Mouse (Mus musculus) limb, embryonic 11.5 days (tissue): ENCODE measurements around the gene Dagla. TPM values are rescaled to one million over a fixed set of nuclear protein-coding genes. Genes with fewer than 3 reads are reported as not detected.

Experiments used
- ATAC-seq: fragments of 200-750 bp; cut with Nextera tagmentation; 2 replicates; pipeline ENCODE4 v1.8.0; 2017; ENCODE audit warnings: low read depth; ENCODE audit not compliant: insufficient number of reproducible peaks, low FRiP score, low TSS enrichment
- DNase-seq: peaks from one replicate; pipeline ENCODE4 v3.0.0-alpha.2; 2015; ENCODE audit warnings: low spot score
- H3K27ac ChIP-seq: fragments of 300-500 bp; sonication (generic); replicated peaks from 2 replicates; pipeline ENCODE4 v1.5.1; 2014; ENCODE audit warnings: low read depth, mild to moderate bottlenecking, low read length
- H3K27me3 ChIP-seq: fragments of 300-500 bp; sonication (generic); 2 replicates; pipeline ENCODE4 v1.6.1; 2014; ENCODE audit warnings: mild to moderate bottlenecking, low read length, mixed read lengths; ENCODE audit not compliant: control insufficient read depth, insufficient read depth
- H3K36me3 ChIP-seq: fragments of 300-500 bp; sonication (generic); 2 replicates; pipeline ENCODE4 v1.6.1; 2014; ENCODE audit warnings: mild to moderate bottlenecking, low read length, moderate library complexity, mixed read lengths; ENCODE audit not compliant: control insufficient read depth, insufficient read depth
- H3K4me1 ChIP-seq: fragments of 300-500 bp; sonication (generic); 2 replicates; pipeline ENCODE4 v1.6.1; 2014; ENCODE audit warnings: low read length, mixed read lengths; ENCODE audit not compliant: control insufficient read depth, insufficient read depth
- H3K4me2 ChIP-seq: fragments of 300-500 bp; sonication (generic); 2 replicates; pipeline ENCODE4 v1.6.1; 2014; ENCODE audit warnings: low read depth, mild to moderate bottlenecking, moderate library complexity; ENCODE audit not compliant: severe bottlenecking
- H3K4me3 ChIP-seq: fragments of 300-500 bp; sonication (generic); 2 replicates; pipeline ENCODE4 v1.5.1; 2014; ENCODE audit warnings: low read depth, low read length
- H3K9ac ChIP-seq: fragments of 300-500 bp; sonication (generic); 2 replicates; pipeline ENCODE4 v1.6.1; 2014; ENCODE audit warnings: mild to moderate bottlenecking, low read length
- H3K9me3 ChIP-seq: fragments of 300-500 bp; sonication (generic); 2 replicates; pipeline ENCODE4 v1.6.1; 2016; ENCODE audit warnings: low read length; ENCODE audit not compliant: control insufficient read depth
- WGBS: fragments of 180-500 bp; shearing (Covaris S2); extraction: QIAGEN DNeasy Blood & Tissue Kit; methylation state at CpG from one replicate; pipeline ENCODE4 v1.1.7; 2014; 5-methylcytosine and 5-hydroxymethylcytosine counted together
- polyA plus RNA-seq: library from polyadenylated mRNA; unstranded; fragments of >200 nt; fragmentation: Nextera tagmentation; extraction: Ambion mirVana; gene quantifications from 2 replicates; pipeline ENCODE4 v1.2.1, GENCODE M21; 2014

Gene Dagla
- polyA plus RNA-seq, 1 experiment from 2014 or later: 1.3 TPM

DNA sequence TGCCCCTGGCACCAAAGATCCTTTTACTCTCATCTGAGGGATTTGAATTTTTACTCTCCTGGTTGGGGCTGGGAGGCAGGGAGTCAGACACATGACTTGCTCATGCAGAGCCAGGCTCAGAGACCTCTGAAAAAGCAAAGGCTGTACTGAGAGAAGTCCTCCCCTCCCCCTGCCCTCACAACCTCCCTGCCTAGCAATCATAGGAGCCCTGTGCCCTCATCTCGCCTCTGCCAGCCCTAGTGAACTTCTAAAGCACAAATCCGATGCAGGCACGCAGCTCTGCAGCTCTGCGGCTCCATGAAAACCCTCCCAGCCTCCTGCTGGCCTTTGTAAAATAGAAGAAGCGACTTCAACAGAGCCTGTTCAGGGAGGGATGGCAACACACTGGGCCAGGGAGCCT lies 34.6 kb upstream of the Dagla start:
- 22% methylated on average over 5 of the region's 5 CpGs for WGBS
- Histone ChIP-seq H3K27me3 (0 out of 2 replicates have a peak, but pooled peaks cover 3% of the 10 kb centered on the region), H3K4me3 (no peak overlapping the region), H3K4me2 (no peak overlapping the region), H3K9ac (no peak overlapping the region), H3K36me3 (no peaks in the 10 kb centered on the region), H3K27ac (no peak overlapping the region), H3K4me1 (peaks cover 9% of the 10 kb centered on the region), H3K9me3 (no peaks in the 10 kb centered on the region)
- DNase-seq (no peak), ATAC-seq (no peak)

DNA sequence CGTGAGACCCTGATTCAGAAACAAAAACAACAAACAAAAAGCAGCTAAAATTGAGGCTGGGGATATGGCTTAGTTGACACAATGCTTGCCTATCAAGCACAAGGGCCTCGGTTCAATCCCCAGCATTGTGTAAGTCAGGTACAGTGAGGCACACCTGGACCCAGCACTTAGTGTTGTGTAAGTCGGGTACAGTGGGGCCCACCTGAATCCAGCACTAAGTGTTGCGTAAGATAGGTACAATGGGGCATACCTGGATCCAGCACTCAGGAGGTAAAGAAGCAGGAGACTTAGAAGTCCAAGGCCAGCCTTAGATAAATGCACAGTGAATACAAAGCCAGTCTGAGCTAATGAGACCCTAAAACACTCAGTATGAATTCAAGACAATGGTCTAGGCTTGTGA lies 34.0 kb upstream of the Dagla start:
- DNase-seq (no peak), ATAC-seq (no peak)
- H3K4me1 ChIP-seq: peaks cover 9% of the 10 kb centered on the region
- no peak overlapping the region for H3K27ac ChIP-seq
- no peak overlapping the region for H3K4me3 ChIP-seq
- no peaks in the 10 kb centered on the region for H3K36me3 ChIP-seq
- H3K4me2 ChIP-seq: no peak overlapping the region
- H3K9me3 ChIP-seq: no peaks in the 10 kb centered on the region
- 82% methylated on average over 4 of the region's 4 CpGs for WGBS
- 0 out of 2 replicates have a peak, but pooled peaks cover 3% of the 10 kb centered on the region for H3K27me3 ChIP-seq
- no peak overlapping the region for H3K9ac ChIP-seq

DNA sequence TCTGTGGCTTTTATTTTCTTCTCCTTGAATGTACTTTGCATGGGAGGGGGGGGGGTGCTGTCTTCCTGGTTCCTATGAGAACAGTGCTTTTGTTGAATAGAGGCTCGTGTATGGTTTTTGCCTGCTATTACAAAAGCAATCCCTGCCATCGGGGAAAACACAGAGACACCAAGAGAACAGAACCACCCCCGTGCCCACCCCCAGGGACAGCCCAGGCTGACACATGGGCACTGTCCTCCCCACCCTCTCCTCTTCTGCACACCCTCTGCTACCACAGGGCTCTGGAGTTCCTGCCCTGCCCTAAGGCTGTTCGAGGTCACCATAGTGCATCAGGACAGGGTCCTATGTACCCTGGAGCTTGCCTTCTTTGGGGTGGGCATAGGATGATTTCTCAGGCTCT lies 29.8 kb upstream of the Dagla start:
- no peak overlapping the region for H3K27ac ChIP-seq
- H3K9ac ChIP-seq: no peak overlapping the region
- H3K9me3 ChIP-seq: no peaks in the 10 kb centered on the region
- H3K36me3 ChIP-seq: no peaks in the 10 kb centered on the region
- no peak for ATAC-seq
- WGBS: 84% methylated on average over 4 of the region's 4 CpGs
- H3K4me3 ChIP-seq: no peak overlapping the region
- H3K4me1 ChIP-seq: peaks cover 4% of the 10 kb centered on the region; the same call in 1 of the 2 replicates
- no peak overlapping the region for H3K4me2 ChIP-seq
- 0 out of 2 replicates have a peak, but pooled peaks cover 3% of the 10 kb centered on the region for H3K27me3 ChIP-seq
- no peak for DNase-seq

DNA sequence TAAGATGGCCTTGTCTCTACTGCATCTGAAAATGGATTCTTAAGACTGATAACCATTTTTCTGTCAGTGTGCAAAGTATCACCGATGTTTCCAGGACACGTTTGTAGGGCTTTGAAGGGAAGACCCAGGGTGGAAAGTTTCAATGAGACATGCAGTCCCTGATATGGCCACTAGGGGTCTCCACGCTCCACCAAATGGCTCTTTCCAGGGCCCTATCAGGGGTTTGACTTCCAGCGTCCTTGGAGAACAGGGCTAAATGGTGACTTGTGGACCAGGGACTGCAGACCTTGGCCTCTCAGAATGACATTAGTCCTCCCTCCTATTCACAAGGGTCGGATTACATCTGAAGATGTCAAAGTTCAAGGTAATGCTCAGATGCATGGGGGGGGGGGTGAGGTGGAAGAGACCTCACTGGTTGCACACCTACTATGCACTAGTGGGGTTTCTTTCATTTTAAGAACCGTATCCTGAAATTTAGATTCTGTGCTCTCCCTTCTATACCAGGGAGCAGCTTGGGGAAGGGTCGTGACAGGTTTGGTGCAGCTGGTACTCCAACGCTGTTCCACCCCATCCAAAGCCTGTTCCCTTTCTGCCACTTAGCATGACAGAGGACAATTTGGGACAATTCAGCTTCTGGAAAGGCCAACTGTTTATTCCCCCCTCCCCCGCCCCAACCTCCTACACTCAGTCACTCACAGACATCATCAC lies 29.0 kb upstream of the Dagla start:
- 0 out of 2 replicates have a peak, but pooled peaks have one; percentile 72 for ATAC-seq
- 0 out of 2 replicates have a peak, but pooled peaks cover 3% of the 10 kb centered on the region for H3K27me3 ChIP-seq

DNA sequence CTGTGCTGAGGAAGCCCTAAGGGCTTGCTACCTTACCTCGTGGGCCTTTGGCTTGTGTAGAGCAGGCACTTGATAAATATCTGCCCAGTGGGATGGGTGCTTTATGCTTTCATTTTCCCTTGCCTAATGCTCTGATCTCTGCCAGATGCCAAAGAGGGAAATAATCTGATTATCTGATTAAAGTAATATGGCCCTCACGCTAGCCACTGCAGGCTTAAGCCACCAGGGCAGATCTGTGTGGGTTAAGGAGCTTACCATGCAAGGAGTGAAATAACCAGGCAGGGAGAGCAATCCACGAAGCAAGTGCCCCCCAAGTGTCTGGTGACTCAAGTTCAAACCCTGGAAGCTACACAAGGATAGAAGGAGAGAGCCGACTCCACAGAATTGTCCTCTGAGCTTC lies 27.0 kb upstream of the Dagla start:
- DNase-seq: no peak
- Histone ChIP-seq H3K4me3 (no peak overlapping the region), H3K9me3 (no peaks in the 10 kb centered on the region), H3K27ac (no peak overlapping the region), H3K4me2 (no peak overlapping the region), H3K9ac (no peak overlapping the region), H3K36me3 (no peaks in the 10 kb centered on the region), H3K4me1 (peaks cover 3% of the 10 kb centered on the region; the same call in 1 of the 2 replicates), H3K27me3 (0 out of 2 replicates have a peak, but pooled peaks cover 2% of the 10 kb centered on the region)
- no peak for ATAC-seq
- 72% methylated on average over 4 of the region's 4 CpGs for WGBS

More for the DNA sequence above, 29.0 kb upstream of the Dagla start:
- Histone ChIP-seq H3K4me1 (peaks cover 4% of the 10 kb centered on the region; the same call in 1 of the 2 replicates), H3K9me3 (no peaks in the 10 kb centered on the region), H3K4me2 (no peak overlapping the region), H3K4me3 (no peak overlapping the region), H3K27ac (no peak overlapping the region), H3K9ac (no peak overlapping the region), H3K36me3 (no peaks in the 10 kb centered on the region)
- peak; percentile 85 for DNase-seq
- 40% methylated on average over 9 of the region's 9 CpGs for WGBS

DNA sequence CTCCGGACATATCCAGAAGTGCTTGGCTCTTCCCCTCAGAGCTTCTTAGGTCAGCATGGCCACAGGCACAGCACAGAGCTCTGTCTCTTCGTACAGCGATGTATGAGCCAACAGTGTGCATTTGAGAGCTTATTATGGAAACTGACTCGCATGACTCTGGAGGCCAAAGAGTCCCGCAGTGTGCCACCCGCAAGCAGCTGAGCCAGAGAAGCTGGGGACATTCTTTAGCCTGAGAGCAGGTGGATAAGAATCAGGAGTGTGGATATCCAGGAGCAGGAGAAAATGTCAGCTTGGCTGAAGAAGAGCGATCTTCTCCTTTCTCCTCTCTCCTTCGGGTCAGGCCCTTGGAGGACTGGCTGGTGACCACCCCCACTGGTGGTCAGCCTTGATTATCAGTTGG lies 24.4 kb upstream of the Dagla start:
- Histone ChIP-seq H3K9me3 (no peaks in the 10 kb centered on the region), H3K27ac (no peak overlapping the region), H3K4me1 (no peaks in the 10 kb centered on the region), H3K9ac (no peak overlapping the region), H3K36me3 (no peaks in the 10 kb centered on the region), H3K27me3 (no peaks in the 10 kb centered on the region), H3K4me3 (no peak overlapping the region), H3K4me2 (no peak overlapping the region)
- WGBS: 89% methylated on average over 8 of the region's 8 CpGs
- ATAC-seq: no peak
- DNase-seq: no peak

DNA sequence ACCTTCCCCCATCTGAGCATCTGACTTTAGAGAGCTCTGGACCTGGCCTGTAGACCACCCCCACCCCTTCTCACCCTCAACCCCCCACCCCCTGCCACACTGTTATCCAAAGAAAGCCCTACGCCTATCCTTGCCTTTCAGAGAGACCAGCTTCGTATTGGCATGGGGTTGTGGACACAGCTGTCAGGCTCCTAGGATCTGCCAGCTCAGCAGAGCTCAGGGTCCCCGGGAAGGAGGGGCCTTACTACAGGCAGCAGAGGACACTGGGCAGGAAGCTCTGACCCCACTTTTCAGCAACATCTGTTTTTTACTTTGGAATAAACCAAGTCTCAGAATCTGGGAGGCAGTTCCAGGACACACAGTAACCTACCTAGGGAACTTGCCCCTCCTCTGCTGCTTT lies 21.9 kb upstream of the Dagla start:
- H3K27ac ChIP-seq: no peak overlapping the region
- ATAC-seq (no peak), DNase-seq (no peak)
- H3K36me3 ChIP-seq: no peaks in the 10 kb centered on the region
- H3K27me3 ChIP-seq: no peaks in the 10 kb centered on the region
- no peaks in the 10 kb centered on the region for H3K9me3 ChIP-seq
- H3K4me3 ChIP-seq: no peak overlapping the region
- no peak overlapping the region for H3K9ac ChIP-seq
- WGBS: 58% methylated on average over 3 of the region's 3 CpGs
- no peak overlapping the region for H3K4me2 ChIP-seq
- H3K4me1 ChIP-seq: no peaks in the 10 kb centered on the region

DNA sequence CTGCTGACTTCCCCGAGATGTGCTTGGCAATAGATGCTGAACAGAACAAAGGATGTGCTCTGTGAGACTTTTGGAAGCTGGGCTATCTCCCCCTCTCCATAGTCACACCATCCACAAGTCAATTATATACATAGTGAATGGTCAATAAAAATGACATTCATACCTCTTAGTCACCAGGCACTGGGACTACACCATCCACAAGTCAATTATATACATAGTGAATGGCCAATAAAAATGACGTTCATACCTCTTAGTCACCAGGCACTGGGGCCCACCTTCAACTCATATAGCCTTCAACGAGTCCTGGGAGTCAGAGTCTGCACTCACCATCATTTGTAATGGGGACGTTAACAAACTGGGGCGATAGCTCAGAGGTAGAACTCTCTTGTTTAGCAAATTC lies 19.2 kb upstream of the Dagla start:
- Histone ChIP-seq H3K9ac (no peak overlapping the region), H3K4me3 (no peak overlapping the region), H3K4me2 (no peak overlapping the region), H3K27ac (no peak overlapping the region), H3K9me3 (no peaks in the 10 kb centered on the region), H3K4me1 (no peaks in the 10 kb centered on the region), H3K27me3 (no peaks in the 10 kb centered on the region), H3K36me3 (no peaks in the 10 kb centered on the region)
- 73% methylated on average over 5 of the region's 5 CpGs for WGBS
- DNase-seq: no peak
- ATAC-seq: no peak
